Mouse (Mus musculus) midbrain, embryonic 16.5 days (tissue): ENCODE measurements around the gene Mrpl41. TPM values are rescaled to one million over a fixed set of nuclear protein-coding genes. Genes with fewer than 3 reads are reported as not detected.

Experiments
- ATAC-seq: fragments of 200-750 bp; cut with Nextera tagmentation; 2 replicates; pipeline ENCODE4 v1.8.0; 2017; ENCODE audit warnings: moderate TSS enrichment
- H3K27ac ChIP-seq: fragments of 300-500 bp; sonication (generic); 2 replicates; pipeline ENCODE4 v1.5.1; 2014; ENCODE audit warnings: mild to moderate bottlenecking, low read length, mixed read lengths
- H3K27me3 ChIP-seq: fragments of 300-500 bp; sonication (generic); 2 replicates; pipeline ENCODE4 v1.6.1; 2014; ENCODE audit warnings: low read depth, low read length, mixed read lengths; ENCODE audit not compliant: control insufficient read depth, insufficient read depth
- H3K36me3 ChIP-seq: fragments of 300-500 bp; sonication (generic); 2 replicates; pipeline ENCODE4 v1.6.1; 2014; ENCODE audit warnings: mild to moderate bottlenecking, low read length, moderate library complexity, mixed read lengths; ENCODE audit not compliant: control insufficient read depth, insufficient read depth
- H3K4me1 ChIP-seq: fragments of 300-500 bp; sonication (generic); 2 replicates; pipeline ENCODE4 v1.6.1; 2014; ENCODE audit warnings: mild to moderate bottlenecking, low read length, mixed read lengths; ENCODE audit not compliant: control insufficient read depth, insufficient read depth
- H3K4me2 ChIP-seq: fragments of 300-500 bp; sonication (generic); 2 replicates; pipeline ENCODE4 v1.6.1; 2014; ENCODE audit warnings: mild to moderate bottlenecking, low read length, mixed read lengths
- H3K4me3 ChIP-seq: fragments of 300-500 bp; sonication (generic); 2 replicates; pipeline ENCODE4 v1.5.1; 2014; ENCODE audit warnings: low read depth, mild to moderate bottlenecking, low read length, moderate library complexity, mixed read lengths
- H3K9ac ChIP-seq: fragments of 300-500 bp; sonication (generic); 2 replicates; pipeline ENCODE4 v1.6.1; 2014; ENCODE audit warnings: low read depth, low read length, mixed read lengths
- H3K9me3 ChIP-seq: fragments of 300-500 bp; sonication (generic); replicated peaks from 2 replicates; pipeline ENCODE4 v1.6.1; 2014; ENCODE audit warnings: mild to moderate bottlenecking, low read length, mixed read lengths; ENCODE audit not compliant: control insufficient read depth, poor library complexity, severe bottlenecking
- WGBS: fragments of 180-500 bp; shearing (Covaris S2); extraction: QIAGEN DNeasy Blood & Tissue Kit; methylation state at CpG from one replicate; pipeline ENCODE4 v1.1.7; 2014; 5-methylcytosine and 5-hydroxymethylcytosine counted together
- microRNA-seq: library from miRNA; unstranded; fragments of <30 nt; microRNA quantifications from one replicate; pipeline ENCODE4, GENCODE M21; 2017
- polyA plus RNA-seq: library from polyadenylated mRNA; unstranded; fragments of >200 nt; fragmentation: Nextera tagmentation; extraction: Ambion mirVana; gene quantifications from 2 replicates; pipeline ENCODE4 v1.2.1, GENCODE M21; 2015

The Mrpl41 gene
- polyA plus RNA-seq, 1 experiment from 2014 or later = 147 TPM

GRCm38 (mm10) chr2:24926965-24927358, 47.9 kb downstream of the Mrpl41 start:
- Histone ChIP-seq H3K27me3 (no peaks in the 10 kb centered on the region), H3K27ac (no peak overlapping the region), H3K9ac (no peak overlapping the region), H3K36me3 (peaks cover 5% of the 10 kb centered on the region; the same call in 1 of the 2 replicates), H3K4me2 (no peak overlapping the region), H3K4me1 (no peaks in the 10 kb centered on the region), H3K4me3 (no peak overlapping the region), H3K9me3 (no peaks in the 10 kb centered on the region)
- ATAC-seq = no peak
- WGBS = 84% methylated on average over 7 of the region's 7 CpGs

- Histone ChIP-seq H3K27me3 (no peaks in the 10 kb centered on the region), H3K4me2 (no peak overlapping the region), H3K4me3 (no peak overlapping the region), H3K36me3 (peaks cover 5% of the 10 kb centered on the region; the same call in 1 of the 2 replicates), H3K4me1 (no peaks in the 10 kb centered on the region), H3K9me3 (no peaks in the 10 kb centered on the region), H3K27ac (no peak overlapping the region), H3K9ac (no peak overlapping the region)
- ATAC-seq = no peak
- 88% methylated on average over 9 of the region's 9 CpGs for WGBS
Observed at GRCm38 (mm10) chr2:24926345-24926964, 48.4 kb downstream of the Mrpl41 start.

- no peak overlapping the region for H3K9ac ChIP-seq
- H3K27ac ChIP-seq = no peak overlapping the region
- H3K4me3 ChIP-seq = no peak overlapping the region
- no peaks in the 10 kb centered on the region for H3K4me1 ChIP-seq
- no peak for ATAC-seq
- H3K9me3 ChIP-seq = no peaks in the 10 kb centered on the region
- H3K27me3 ChIP-seq = no peaks in the 10 kb centered on the region
- no peak overlapping the region for H3K4me2 ChIP-seq
- H3K36me3 ChIP-seq = peaks cover 5% of the 10 kb centered on the region; the same call in 1 of the 2 replicates
- 84% methylated on average over 8 of the region's 8 CpGs for WGBS
Observed at GRCm38 (mm10) chr2:24925284-24925683, 49.6 kb downstream of the Mrpl41 start.

Small RNA genes within 50 kb of the gene (microRNA-seq; reads per million reads assigned to microRNA genes)
- gene Gm22875 = not detected

Other genes starting within 250 kb of the Mrpl41 start
- 15.1 and 16.8 TPM in 2 replicates for gene Cacna1b, start 211.9 kb downstream of the Mrpl41 start, polyA plus RNA-seq
- 90.7 and 104 TPM in 2 replicates for gene Ehmt1, start 55.5 kb downstream of the Mrpl41 start, polyA plus RNA-seq
- 40.6 and 43.7 TPM in 2 replicates for gene Arrdc1, start 39.8 kb downstream of the Mrpl41 start, polyA plus RNA-seq
- gene Zmynd19, start 25.3 kb downstream of the Mrpl41 start, polyA plus RNA-seq = 18.7 and 21.3 TPM in 2 replicates
- gene Dph7, start 12.7 kb downstream of the Mrpl41 start, polyA plus RNA-seq = 38.3 and 41.9 TPM in 2 replicates
- 2.8 and 3.8 TPM in 2 replicates for gene Pnpla7, start 935 bp upstream of the Mrpl41 start, polyA plus RNA-seq
- 176 and 188 TPM in 2 replicates for gene Nsmf, start 79.3 kb upstream of the Mrpl41 start, polyA plus RNA-seq
- gene Entpd8, start 105.2 kb upstream of the Mrpl41 start, polyA plus RNA-seq = not detected in 2 replicates
- not detected in 2 replicates for gene Noxa1, start 120.1 kb upstream of the Mrpl41 start, polyA plus RNA-seq
- gene Nrarp, start 205.7 kb upstream of the Mrpl41 start, polyA plus RNA-seq = 13.1 and 15.0 TPM in 2 replicates
- gene Tor4a, start 221.8 kb upstream of the Mrpl41 start, polyA plus RNA-seq = 1.2 and 1.4 TPM in 2 replicates
- gene Nelfb, start 236.4 kb upstream of the Mrpl41 start, polyA plus RNA-seq = 116 and 117 TPM in 2 replicates
- not detected in 2 replicates for gene Stpg3, start 239.5 kb upstream of the Mrpl41 start, polyA plus RNA-seq
- 0.43 TPM in 1 of 2 replicates, not detected in the other for gene Fam166a, start 243.6 kb upstream of the Mrpl41 start, polyA plus RNA-seq
- 366 and 421 TPM in 2 replicates for gene Tubb4b, start 249.6 kb upstream of the Mrpl41 start, polyA plus RNA-seq